Mouse (Mus musculus): ENCODE measurements at regions not wholly inside any gene's neighbourhood (a gene's known extent, or its start where the extent isn't known, plus 50 kb on each side); places are given as distances from the start of the nearest gene placed in this dataset.

DNA sequence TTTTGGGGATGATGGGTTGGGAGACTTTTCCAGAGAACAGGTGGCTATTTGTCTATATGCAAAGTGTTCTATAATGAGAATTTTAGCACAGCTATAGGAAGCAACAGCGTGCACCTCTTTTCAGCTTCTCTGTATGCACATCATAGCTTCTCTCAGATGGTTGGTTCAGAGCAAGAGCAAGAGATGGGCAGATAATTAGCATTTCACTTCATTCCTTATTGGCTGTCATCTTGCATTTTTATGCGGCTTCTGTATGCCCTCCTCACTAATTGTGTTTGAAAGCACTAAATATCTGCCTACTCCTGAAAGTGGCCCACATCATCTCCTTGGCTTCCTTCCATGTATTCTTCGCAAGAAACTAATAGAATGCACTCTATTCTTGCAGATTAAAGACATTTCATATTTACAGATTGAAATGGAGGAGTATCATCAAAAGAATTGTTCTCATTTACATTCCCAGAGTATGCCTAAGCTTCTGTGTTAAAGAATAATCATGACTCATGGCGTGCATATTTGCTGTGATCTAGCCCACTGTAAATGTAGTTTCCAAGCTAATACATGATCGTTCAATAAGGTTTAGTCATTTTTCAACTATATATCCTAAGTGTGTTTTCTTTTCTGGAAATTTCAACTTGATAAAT, 934.9 kb upstream of the Jmjd1c start:
- TF ChIP-seq CTCF (conservative IDR thresholded peaks at IDR 0.05; ENCODE audit: insufficient read depth, insufficient read length, low read depth, low read length) (no peak), POLR2A (IDR thresholded peaks at IDR 0.05; ENCODE audit: low read depth, low read length) (no peak)

Measured in kidney, adult 2 months (tissue).